Mouse (Mus musculus) neural tube, embryonic 12.5 days (tissue): Measurements from ENCODE around the gene Hes3. TPM values are rescaled to one million over a fixed set of nuclear protein-coding genes. Genes with fewer than 3 reads are reported as not detected.

Source experiments
- ATAC-seq: fragments of 200-750 bp; cut with Nextera tagmentation; 2 replicates; pipeline ENCODE4 v1.8.0; 2017; ENCODE audit warnings: low read depth, mild to moderate bottlenecking, moderate TSS enrichment, moderate library complexity; ENCODE audit not compliant: low FRiP score
- H3K27ac ChIP-seq: fragments of 300-500 bp; sonication (generic); 2 replicates; pipeline ENCODE4 v1.5.1; 2016
- H3K27me3 ChIP-seq: fragments of 300-500 bp; sonication (generic); replicated peaks from 2 replicates; pipeline ENCODE4 v1.6.1; 2016; ENCODE audit warnings: mild to moderate bottlenecking
- H3K36me3 ChIP-seq: fragments of 300-500 bp; sonication (generic); 2 replicates; pipeline ENCODE4 v1.6.1; 2016; ENCODE audit warnings: mild to moderate bottlenecking
- H3K4me1 ChIP-seq: fragments of 300-500 bp; sonication (generic); 2 replicates; pipeline ENCODE4 v1.6.1; 2016
- H3K4me2 ChIP-seq: fragments of 300-500 bp; sonication (generic); replicated peaks from 2 replicates; pipeline ENCODE4 v1.6.1; 2016; ENCODE audit warnings: mild to moderate bottlenecking
- H3K4me3 ChIP-seq: fragments of 300-500 bp; sonication (generic); 2 replicates; pipeline ENCODE4 v1.5.1; 2016
- H3K9ac ChIP-seq: fragments of 300-500 bp; sonication (generic); 2 replicates; pipeline ENCODE4 v1.6.1; 2016; ENCODE audit warnings: mild to moderate bottlenecking
- H3K9me3 ChIP-seq: fragments of 300-500 bp; sonication (generic); 2 replicates; pipeline ENCODE4 v1.6.1; 2016; ENCODE audit warnings: mild to moderate bottlenecking
- WGBS: fragments of 180-500 bp; shearing (Covaris S2); methylation state at CpG from one replicate; pipeline ENCODE4 v1.1.7; 2016; 5-methylcytosine and 5-hydroxymethylcytosine counted together
- polyA plus RNA-seq: library from polyadenylated mRNA; unstranded; fragments of >200 nt; fragmentation: Nextera tagmentation; extraction: Ambion mirVana; gene quantifications from 2 replicates; pipeline ENCODE4 v1.2.1, GENCODE M21; 2016

The Hes3 gene
- polyA plus RNA-seq, 1 experiment from 2014 or later = 0.58 TPM

GRCm38 (mm10) chr4:152274681-152275131 is 16.8 kb downstream of the Hes3 start:
- Histone ChIP-seq H3K27me3 (peaks cover 60% of the 10 kb centered on the region), H3K4me3 (peak overlapping the region; percentile 56), H3K36me3 (no peaks in the 10 kb centered on the region; the same call in 1 of the 2 replicates), H3K9me3 (no peaks in the 10 kb centered on the region), H3K9ac (peak overlapping the region; percentile 75), H3K4me2 (peak overlapping the region; percentile 95), H3K27ac (no peak overlapping the region), H3K4me1 (peaks cover 32% of the 10 kb centered on the region)
- ATAC-seq = 0 out of 2 replicates have a peak, but pooled peaks have one; percentile 32
- WGBS = 2% methylated on average over 20 of the region's 20 CpGs

GRCm38 (mm10) chr4:152273621-152274236 is 17.7 kb downstream of the Hes3 start, which contains the start of gene Gpr153:
Gene Gpr153 (plus strand): TSS chr4:152274232.
- H3K4me3 ChIP-seq = peak within 1 kb of the TSS; percentile 56
- WGBS = under 1% methylated on average over 40 of the region's 48 CpGs
- no peaks in the 10 kb centered on the region for H3K9me3 ChIP-seq
- ATAC-seq = peak; percentile 51
- H3K27me3 ChIP-seq = peaks cover 53% of the 10 kb centered on the region
- peaks cover 32% of the 10 kb centered on the region for H3K4me1 ChIP-seq
- H3K9ac ChIP-seq = peak within 1 kb of the TSS; percentile 75
- H3K4me2 ChIP-seq = peak within 1 kb of the TSS; percentile 95
- H3K27ac ChIP-seq = peak within 1 kb of the TSS; percentile 42
- no peaks in the 10 kb centered on the region; the same call in 1 of the 2 replicates for H3K36me3 ChIP-seq

- peaks cover 51% of the 10 kb centered on the region for H3K27me3 ChIP-seq
- no peak overlapping the region for H3K27ac ChIP-seq
- H3K9me3 ChIP-seq = no peaks in the 10 kb centered on the region
- H3K36me3 ChIP-seq = no peaks in the 10 kb centered on the region; the same call in 1 of the 2 replicates
- 24% methylated on average over 3 of the region's 3 CpGs for WGBS
- no peak for ATAC-seq
- peak overlapping the region; percentile 95 for H3K4me2 ChIP-seq
- H3K4me1 ChIP-seq = peaks cover 32% of the 10 kb centered on the region
- H3K9ac ChIP-seq = no peak overlapping the region
- no peak overlapping the region for H3K4me3 ChIP-seq
Observed at GRCm38 (mm10) chr4:152273191-152273590, 18.3 kb downstream of the Hes3 start.

GRCm38 (mm10) chr4:152272449-152273049 is 18.9 kb downstream of the Hes3 start:
- no peak overlapping the region for H3K9ac ChIP-seq
- no peaks in the 10 kb centered on the region; the same call in 1 of the 2 replicates for H3K36me3 ChIP-seq
- peaks cover 51% of the 10 kb centered on the region for H3K27me3 ChIP-seq
- H3K4me3 ChIP-seq = no peak overlapping the region
- 48% methylated on average over 9 of the region's 9 CpGs for WGBS
- no peaks in the 10 kb centered on the region for H3K9me3 ChIP-seq
- H3K4me2 ChIP-seq = no peak overlapping the region
- peak; percentile 18; the same call in 1 of the 2 replicates for ATAC-seq
- H3K27ac ChIP-seq = no peak overlapping the region
- H3K4me1 ChIP-seq = peaks cover 34% of the 10 kb centered on the region

DNA sequence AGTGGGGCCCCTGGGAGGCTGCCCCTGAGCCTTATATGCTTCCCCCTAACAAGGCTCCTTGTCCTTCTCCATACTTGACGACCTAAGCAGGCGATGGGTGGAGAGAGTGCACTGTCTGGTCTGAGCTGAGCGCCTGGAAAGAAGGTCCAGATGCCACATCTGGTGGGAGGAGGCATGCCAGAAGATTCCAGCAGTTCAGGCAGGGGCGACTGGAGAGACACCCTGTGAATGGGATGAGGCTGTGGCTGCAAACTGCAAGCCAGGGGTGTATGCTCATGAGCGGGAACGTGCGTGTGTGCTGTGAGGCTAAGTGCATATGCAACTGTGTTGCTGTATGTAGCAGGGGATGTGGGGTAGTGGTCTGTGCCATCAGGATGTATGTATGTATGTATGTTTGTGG is 19.5 kb downstream of the Hes3 start:
- Histone ChIP-seq H3K9me3 (no peaks in the 10 kb centered on the region), H3K9ac (no peak overlapping the region), H3K27me3 (peaks cover 49% of the 10 kb centered on the region), H3K4me1 (peaks cover 38% of the 10 kb centered on the region), H3K4me2 (no peak overlapping the region), H3K27ac (no peak overlapping the region), H3K36me3 (no peaks in the 10 kb centered on the region; the same call in 1 of the 2 replicates), H3K4me3 (no peak overlapping the region)
- 72% methylated on average over 7 of the region's 7 CpGs for WGBS
- no peak for ATAC-seq

- Histone ChIP-seq H3K9ac (no peak overlapping the region), H3K4me1 (peaks cover 38% of the 10 kb centered on the region), H3K4me2 (no peak overlapping the region), H3K36me3 (no peaks in the 10 kb centered on the region; the same call in 1 of the 2 replicates), H3K4me3 (no peak overlapping the region), H3K9me3 (no peaks in the 10 kb centered on the region), H3K27me3 (peaks cover 42% of the 10 kb centered on the region), H3K27ac (no peak overlapping the region)
- 89% methylated on average over 11 of the region's 11 CpGs for WGBS
- ATAC-seq = no peak
Observed at GRCm38 (mm10) chr4:152271334-152271733, 20.1 kb downstream of the Hes3 start.

GRCm38 (mm10) chr4:152270599-152270998 is 20.9 kb downstream of the Hes3 start:
- no peaks in the 10 kb centered on the region; the same call in 1 of the 2 replicates for H3K36me3 ChIP-seq
- no peaks in the 10 kb centered on the region for H3K9me3 ChIP-seq
- no peak overlapping the region for H3K9ac ChIP-seq
- no peak overlapping the region for H3K4me2 ChIP-seq
- peaks cover 35% of the 10 kb centered on the region for H3K27me3 ChIP-seq
- H3K4me3 ChIP-seq = no peak overlapping the region
- H3K27ac ChIP-seq = no peak overlapping the region
- no peak for ATAC-seq
- 73% methylated on average over 9 of the region's 9 CpGs for WGBS
- peaks cover 38% of the 10 kb centered on the region for H3K4me1 ChIP-seq

- no peaks in the 10 kb centered on the region for H3K9me3 ChIP-seq
- H3K36me3 ChIP-seq = no peaks in the 10 kb centered on the region; the same call in 1 of the 2 replicates
- no peak overlapping the region for H3K27ac ChIP-seq
- ATAC-seq = no peak
- H3K4me2 ChIP-seq = no peak overlapping the region
- H3K4me3 ChIP-seq = no peak overlapping the region
- peaks cover 28% of the 10 kb centered on the region for H3K27me3 ChIP-seq
- H3K4me1 ChIP-seq = peaks cover 36% of the 10 kb centered on the region
- H3K9ac ChIP-seq = no peak overlapping the region
- 88% methylated on average over 13 of the region's 13 CpGs for WGBS
Observed at GRCm38 (mm10) chr4:152269967-152270366, 21.5 kb downstream of the Hes3 start.

DNA sequence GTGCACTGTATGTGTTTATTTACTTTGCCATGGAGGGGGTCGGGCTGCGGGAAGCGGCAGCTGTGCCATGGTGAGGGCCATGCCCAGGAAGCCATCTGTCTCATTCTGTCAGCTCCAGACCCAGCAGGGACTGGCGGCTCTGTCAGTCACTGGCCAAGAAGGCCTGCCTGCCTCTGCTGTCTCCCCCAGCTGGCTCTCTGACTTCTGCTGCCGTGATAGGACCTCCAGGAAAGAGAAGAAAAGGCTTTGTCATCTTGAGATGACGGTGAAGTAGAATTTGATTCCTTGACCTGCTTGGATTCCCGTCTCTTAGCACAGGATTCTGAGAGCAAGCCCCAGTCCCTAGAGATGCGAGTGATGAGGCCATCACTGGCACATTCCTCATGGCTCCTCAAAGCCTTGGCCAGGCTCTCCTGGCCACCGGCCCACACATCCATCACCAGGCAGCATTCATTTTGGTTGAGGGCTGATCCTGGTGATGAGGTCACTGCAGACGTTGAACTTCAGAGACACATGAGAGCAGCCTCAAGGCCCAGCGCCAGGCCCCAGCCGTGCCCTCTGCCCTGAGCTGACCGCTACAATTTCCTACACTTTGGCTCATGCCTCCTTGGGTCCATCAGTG is 23.6 kb downstream of the Hes3 start:
- H3K4me2 ChIP-seq = no peak overlapping the region
- H3K9ac ChIP-seq = no peak overlapping the region
- WGBS = 74% methylated on average over 13 of the region's 13 CpGs
- no peak for ATAC-seq
- no peak overlapping the region for H3K4me3 ChIP-seq
- no peaks in the 10 kb centered on the region; the same call in 1 of the 2 replicates for H3K36me3 ChIP-seq
- peaks cover 27% of the 10 kb centered on the region for H3K4me1 ChIP-seq
- no peaks in the 10 kb centered on the region for H3K9me3 ChIP-seq
- peaks cover 9% of the 10 kb centered on the region; the same call in 1 of the 2 replicates for H3K27me3 ChIP-seq
- no peak overlapping the region for H3K27ac ChIP-seq

DNA sequence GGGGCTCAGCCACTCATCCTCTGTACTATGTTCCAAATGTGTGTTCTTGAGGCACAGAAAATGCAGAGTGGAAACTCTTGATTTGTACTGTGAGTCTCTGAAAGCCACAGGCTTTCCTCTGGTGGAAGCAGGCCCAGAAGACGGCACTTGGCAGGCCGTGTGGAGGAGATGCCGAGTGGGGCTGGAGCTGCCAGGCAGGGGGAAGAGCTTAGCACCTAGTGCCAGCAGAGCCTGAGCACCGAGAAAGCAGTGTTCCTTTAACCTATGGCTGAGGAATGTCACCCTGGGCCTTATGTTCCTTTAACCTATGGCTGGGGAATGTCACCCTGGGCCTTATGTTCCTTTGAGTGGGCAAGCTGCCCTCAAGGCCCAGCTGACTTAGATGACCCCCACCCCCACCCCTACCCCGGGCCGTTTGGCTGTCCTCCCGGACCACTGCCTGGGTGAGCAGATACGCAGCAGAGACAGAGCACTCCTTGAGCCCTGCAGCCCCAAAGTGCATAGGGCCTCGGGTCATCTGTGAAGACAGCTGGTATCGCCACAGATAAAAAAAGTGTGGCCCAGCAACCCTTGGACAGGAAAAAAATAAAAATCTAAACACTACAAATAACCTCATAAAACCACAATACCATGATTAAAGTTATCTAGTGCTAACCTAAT is 25.1 kb downstream of the Hes3 start:
- Histone ChIP-seq H3K27me3 (no peaks in the 10 kb centered on the region), H3K9me3 (no peaks in the 10 kb centered on the region), H3K4me3 (no peak overlapping the region), H3K36me3 (no peaks in the 10 kb centered on the region; the same call in 1 of the 2 replicates), H3K4me2 (no peak overlapping the region), H3K9ac (no peak overlapping the region), H3K27ac (no peak overlapping the region), H3K4me1 (peaks cover 17% of the 10 kb centered on the region)
- no peak for ATAC-seq
- 72% methylated on average over 10 of the region's 10 CpGs for WGBS

DNA sequence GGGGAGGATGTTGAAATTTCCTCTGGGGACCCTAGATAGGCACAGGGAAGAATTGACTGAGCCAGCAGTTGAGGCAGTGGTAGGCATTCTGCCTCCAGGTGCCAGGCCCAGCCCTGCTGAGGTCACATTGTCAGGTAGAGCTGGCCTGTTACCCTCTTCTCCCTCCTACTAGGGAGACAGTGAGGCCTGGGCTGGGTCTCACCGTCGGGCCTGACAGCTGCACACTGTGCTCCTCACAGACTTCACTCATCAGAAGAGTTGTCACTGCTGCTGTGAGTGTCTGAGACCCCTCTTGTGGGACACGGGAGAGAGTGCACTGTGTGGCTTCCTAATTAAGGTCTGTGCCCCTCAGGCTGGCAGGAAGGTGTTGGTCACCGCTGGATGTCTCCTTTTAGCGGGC is 25.7 kb downstream of the Hes3 start:
- H3K4me1 ChIP-seq = peaks cover 17% of the 10 kb centered on the region
- H3K4me3 ChIP-seq = no peak overlapping the region
- 72% methylated on average over 5 of the region's 5 CpGs for WGBS
- peaks cover 3% of the 10 kb centered on the region; the same call in 1 of the 2 replicates for H3K36me3 ChIP-seq
- H3K9me3 ChIP-seq = no peaks in the 10 kb centered on the region
- no peak overlapping the region for H3K9ac ChIP-seq
- H3K27me3 ChIP-seq = no peaks in the 10 kb centered on the region
- no peak for ATAC-seq
- H3K27ac ChIP-seq = no peak overlapping the region
- no peak overlapping the region for H3K4me2 ChIP-seq
